Mouse (Mus musculus) ES-Bruce4 (cell line): ENCODE results near the gene Apol8.
A peak's percentile ranks its signal among the peaks of the same experiment; 100 is the strongest.

Experiments
- CTCF ChIP-seq: IDR thresholded peaks from one replicate; pipeline ENCODE4 v1.8.1; 2011; ENCODE audit warnings: low read depth, low read length
- EP300 ChIP-seq: IDR thresholded peaks from 2 replicates; pipeline ENCODE4 v1.6.1; 2011; ENCODE audit warnings: low read depth, low read length; ENCODE audit not compliant: insufficient read depth
- POLR2A ChIP-seq: IDR thresholded peaks from one replicate; pipeline ENCODE4 v1.8.1; 2011; ENCODE audit warnings: low read length; ENCODE audit not compliant: insufficient read depth

DNA sequence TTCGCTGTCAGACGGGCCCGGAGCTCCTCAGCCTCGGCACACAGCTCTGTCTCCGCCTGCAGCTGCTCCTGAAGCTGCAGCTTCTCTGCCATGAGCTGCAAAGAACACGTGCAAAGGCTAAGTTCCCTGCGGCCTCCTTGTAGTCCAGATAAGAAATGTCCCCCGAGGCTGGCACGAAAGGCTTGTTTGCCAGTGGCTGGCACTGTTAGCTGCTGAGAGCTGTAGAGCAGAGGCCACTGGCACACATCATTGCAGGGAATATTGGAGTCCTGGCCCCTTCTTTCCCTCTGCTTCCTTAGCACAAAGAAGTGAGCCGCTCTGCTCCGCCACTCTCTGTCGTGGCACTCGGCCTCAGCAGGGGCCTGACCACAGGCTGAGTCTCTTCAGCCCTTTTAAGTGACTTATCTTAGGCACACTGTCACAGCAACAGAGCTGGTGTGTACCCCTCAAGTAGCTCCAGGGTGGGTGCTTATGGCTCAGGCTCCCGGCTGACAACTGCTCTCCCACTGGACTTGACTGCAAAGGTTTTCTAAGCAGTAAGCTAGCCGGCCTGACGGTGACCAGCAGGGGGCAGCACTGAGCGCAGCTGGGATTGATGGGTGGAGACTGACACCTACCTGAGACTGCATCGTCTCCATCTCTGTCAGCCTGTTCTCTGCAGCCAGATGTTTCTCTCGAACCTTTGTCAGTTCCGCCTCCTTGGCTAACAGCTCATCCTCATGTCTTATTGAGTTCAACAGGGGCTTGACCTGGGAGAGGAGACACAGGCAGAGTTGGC, 18.6 kb upstream of the Apol8 start:
- TF ChIP-seq POLR2A, result no peak
- TF ChIP-seq CTCF, result peak; percentile 99
- TF ChIP-seq EP300, result no peak
